ENCODE assay signal across 22 mouse cellular contexts in the genomic region with DNA sequence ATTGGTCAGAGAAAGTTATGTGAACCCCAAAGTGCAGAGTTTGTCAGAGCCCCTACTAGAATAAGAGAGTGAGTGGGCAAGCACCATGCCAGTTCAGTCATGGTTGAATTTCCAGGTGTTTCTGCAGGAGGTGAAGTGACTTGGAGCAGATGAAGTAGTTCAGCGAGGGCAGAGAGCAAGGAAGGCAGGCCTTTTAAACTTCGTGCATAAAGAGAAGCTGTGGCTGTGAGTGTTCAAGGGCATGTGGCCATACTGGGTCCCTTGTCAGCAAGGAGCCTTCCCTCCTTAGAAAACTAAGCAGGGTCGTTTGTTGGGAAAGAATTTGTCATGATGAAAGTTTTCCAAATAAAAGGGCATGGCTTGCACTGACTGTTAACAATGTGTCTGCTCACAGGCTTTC.
DNase-seq lines count a peak whose midpoint lies in the region; ATAC-seq and TF ChIP-seq lines count a peak whose summit lies in the region.
"Had no signal": no experiment of that assay in that cellular context is flagged by ENCODE, and none has a peak within 500 bp of the region (broad histone marks: within the 10 kb centered on the region; RNA-seq: fewer than 3 reads in every experiment).

No protein-coding gene starts in this region.

- H3K27ac ChIP-seq in heart, embryonic 10.5 days, result no peak overlapping the region
- H3K27ac ChIP-seq in heart, adult 2 months, result no peak overlapping the region
- H3K27ac ChIP-seq in limb, embryonic 15.5 days, result peak overlapping the region; percentile 47; the same call in 1 of the 2 replicates
- H3K27ac ChIP-seq in limb, embryonic 10.5 days, result no peak overlapping the region
- H3K27ac ChIP-seq in midbrain, embryonic 11.5 days (ENCODE audit: low read depth, low read length), result no peak overlapping the region
- H3K27ac ChIP-seq in midbrain, embryonic 13.5 days, result no peak overlapping the region

- H3K27me3 ChIP-seq in heart, embryonic 10.5 days (ENCODE audit: insufficient read depth, poor library complexity, severe bottlenecking), result no peaks in the 10 kb centered on the region
- H3K27me3 ChIP-seq in heart, adult 2 months (ENCODE audit: control insufficient read depth, insufficient read depth, low read length), result no peaks in the 10 kb centered on the region
- H3K27me3 ChIP-seq in limb, embryonic 15.5 days, result no peaks in the 10 kb centered on the region
- no peaks in the 10 kb centered on the region for H3K27me3 ChIP-seq in limb, embryonic 10.5 days (ENCODE audit: low read depth, poor library complexity, severe bottlenecking)
- no peaks in the 10 kb centered on the region for H3K27me3 ChIP-seq in midbrain, embryonic 11.5 days (ENCODE audit: control insufficient read depth, insufficient read depth, low read length)
- H3K27me3 ChIP-seq in midbrain, embryonic 13.5 days, result no peaks in the 10 kb centered on the region
- H3K27me3 ChIP-seq: CH12.LX, Patski had no signal

- no peaks in the 10 kb centered on the region for H3K79me2 ChIP-seq in heart, adult 2 months (replicated peaks; ENCODE audit: control insufficient read depth, insufficient read depth, low read length)

- H3K4me2 ChIP-seq in limb, embryonic 15.5 days, result no peak overlapping the region
- no peak overlapping the region for H3K4me2 ChIP-seq in midbrain, embryonic 11.5 days
- no peak overlapping the region for H3K4me2 ChIP-seq in midbrain, embryonic 13.5 days (replicated peaks)

- H3K4me3 ChIP-seq in heart, embryonic 10.5 days, result no peak overlapping the region
- H3K4me3 ChIP-seq in heart, adult 2 months, result no peak overlapping the region
- no peak overlapping the region for H3K4me3 ChIP-seq in limb, embryonic 15.5 days
- H3K4me3 ChIP-seq in limb, embryonic 10.5 days, result no peak overlapping the region
- H3K4me3 ChIP-seq in midbrain, embryonic 11.5 days (ENCODE audit: low read depth, low read length), result no peak overlapping the region
- H3K4me3 ChIP-seq in midbrain, embryonic 13.5 days (replicated peaks), result no peak overlapping the region

- H3K36me3 ChIP-seq in heart, embryonic 10.5 days, result peaks cover 3% of the 10 kb centered on the region; the same call in 1 of the 2 replicates
- no peaks in the 10 kb centered on the region for H3K36me3 ChIP-seq in heart, adult 2 months (ENCODE audit: control insufficient read depth, insufficient read depth, low read length)
- 0 out of 2 replicates have a peak, but pooled peaks cover 2% of the 10 kb centered on the region for H3K36me3 ChIP-seq in limb, embryonic 15.5 days
- peaks cover 6% of the 10 kb centered on the region; the same call in 1 of the 2 replicates for H3K36me3 ChIP-seq in limb, embryonic 10.5 days
- H3K36me3 ChIP-seq in midbrain, embryonic 11.5 days (ENCODE audit: control insufficient read depth, insufficient read depth, low read length), result no peaks in the 10 kb centered on the region
- H3K36me3 ChIP-seq in midbrain, embryonic 13.5 days, result peaks cover 6% of the 10 kb centered on the region
- H3K36me3 ChIP-seq: G1E had no signal

- peak; percentile 62 for DNase-seq in heart, adult 11 months
- no peak for DNase-seq in heart, postnatal 36 days
- DNase-seq in heart, embryonic 10.5 days (ENCODE audit: low spot score), result peak; percentile 66
- no peak for DNase-seq in heart, adult 2 months
- no peak for DNase-seq in limb, embryonic 10.5 days (ENCODE audit: low spot score)
- peak; percentile 59 for DNase-seq in midbrain, embryonic 11.5 days (ENCODE audit: low spot score, missing footprints)
- DNase-seq: adrenal gland, adult 2 months; adrenal gland, adult 8-10 months; adrenal gland, postnatal 10 days; adrenal gland, postnatal 14 days; adrenal gland, postnatal 25 days; adrenal gland, postnatal 36 days; B cell, adult 2 months; cerebellum, adult 11 months; cerebellum, adult 11-12 months had no signal

- ATAC-seq in limb, embryonic 15.5 days (ENCODE audit: insufficient number of reproducible peaks, low FRiP score, low TSS enrichment, low read depth), result no peak
- ATAC-seq in midbrain, embryonic 11.5 days (ENCODE audit: low FRiP score), result no peak
- ATAC-seq in midbrain, embryonic 13.5 days, result no peak
- ATAC-seq: activated CD4-positive, CD25-positive, alpha-beta regulatory T cell, adult 4 months; CD4-positive, CD25-positive, alpha-beta regulatory T cell, adult 4 months; Patski had no signal

- intact Hi-C loops in heart, postnatal 36 days (cut with DNase I), result no loop called here
- intact Hi-C loops in heart, adult 2 months (cut with DNase I), result no loop called here

- no peak for TF ChIP-seq CTCF in heart, adult 2 months (IDR thresholded peaks at IDR 0.05)

- no peaks in the 10 kb centered on the region for H3K9me3 ChIP-seq in heart, embryonic 10.5 days
- H3K9me3 ChIP-seq in limb, embryonic 15.5 days, result no peaks in the 10 kb centered on the region
- peaks cover 8% of the 10 kb centered on the region; the same call in 1 of the 2 replicates for H3K9me3 ChIP-seq in limb, embryonic 10.5 days (replicated peaks)
- H3K9me3 ChIP-seq in midbrain, embryonic 11.5 days (ENCODE audit: control insufficient read depth, low read length), result peaks cover 5% of the 10 kb centered on the region; the same call in 1 of the 2 replicates
- H3K9me3 ChIP-seq in midbrain, embryonic 13.5 days, result peaks cover 7% of the 10 kb centered on the region
- H3K9me3 ChIP-seq: G1E had no signal

- TF ChIP-seq POLR2A in heart, adult 2 months (IDR thresholded peaks at IDR 0.05; ENCODE audit: insufficient read depth, low read depth, low read length), result no peak

- 68% methylated on average over 3 of the region's 3 CpGs for WGBS in heart, embryonic 10.5 days
- WGBS in heart, adult 2 months, result 71% methylated on average over 3 of the region's 3 CpGs
- 43% methylated on average over 3 of the region's 3 CpGs for WGBS in limb, embryonic 15.5 days
- 53% methylated on average over 3 of the region's 3 CpGs for WGBS in limb, embryonic 10.5 days
- WGBS in midbrain, embryonic 11.5 days, result 62% methylated on average over 3 of the region's 3 CpGs
- 52% methylated on average over 3 of the region's 3 CpGs for WGBS in midbrain, embryonic 13.5 days

- no peak overlapping the region for H3K9ac ChIP-seq in heart, adult 2 months (ENCODE audit: low read depth, low read length)
- H3K9ac ChIP-seq in limb, embryonic 15.5 days, result no peak overlapping the region
- H3K9ac ChIP-seq in midbrain, embryonic 11.5 days (ENCODE audit: low read length), result no peak overlapping the region
- H3K9ac ChIP-seq in midbrain, embryonic 13.5 days (replicated peaks), result no peak overlapping the region

- no peak for TF ChIP-seq EP300 in heart, adult 2 months (IDR thresholded peaks at IDR 0.05; ENCODE audit: insufficient read depth, low read depth, low read length)

- H3K4me1 ChIP-seq in heart, embryonic 10.5 days, result no peaks in the 10 kb centered on the region
- no peaks in the 10 kb centered on the region; the same call in 1 of the 2 replicates for H3K4me1 ChIP-seq in heart, adult 2 months (ENCODE audit: control insufficient read depth, insufficient read depth, low read length)
- H3K4me1 ChIP-seq in limb, embryonic 15.5 days, result peaks cover 3% of the 10 kb centered on the region
- H3K4me1 ChIP-seq in limb, embryonic 10.5 days, result no peaks in the 10 kb centered on the region
- H3K4me1 ChIP-seq in midbrain, embryonic 11.5 days (ENCODE audit: control insufficient read depth, insufficient read depth, low read length), result no peaks in the 10 kb centered on the region
- H3K4me1 ChIP-seq in midbrain, embryonic 13.5 days (replicated peaks), result no peaks in the 10 kb centered on the region

Comparison
In these comparisons a context has a peak if more than half of its experiments do, and no peak if none do; other contexts are left out.
1. DNase-seq: peak in heart, adult 11 months (single experiment), heart, embryonic 10.5 days (single experiment) and midbrain, embryonic 11.5 days (single experiment); none in heart, postnatal 36 days (0 of 2), heart, adult 2 months (0 of 2) and limb, embryonic 10.5 days (single experiment).